Mouse (Mus musculus): ENCODE results near the gene Foxe1.

Foxe1 gene

DNA sequence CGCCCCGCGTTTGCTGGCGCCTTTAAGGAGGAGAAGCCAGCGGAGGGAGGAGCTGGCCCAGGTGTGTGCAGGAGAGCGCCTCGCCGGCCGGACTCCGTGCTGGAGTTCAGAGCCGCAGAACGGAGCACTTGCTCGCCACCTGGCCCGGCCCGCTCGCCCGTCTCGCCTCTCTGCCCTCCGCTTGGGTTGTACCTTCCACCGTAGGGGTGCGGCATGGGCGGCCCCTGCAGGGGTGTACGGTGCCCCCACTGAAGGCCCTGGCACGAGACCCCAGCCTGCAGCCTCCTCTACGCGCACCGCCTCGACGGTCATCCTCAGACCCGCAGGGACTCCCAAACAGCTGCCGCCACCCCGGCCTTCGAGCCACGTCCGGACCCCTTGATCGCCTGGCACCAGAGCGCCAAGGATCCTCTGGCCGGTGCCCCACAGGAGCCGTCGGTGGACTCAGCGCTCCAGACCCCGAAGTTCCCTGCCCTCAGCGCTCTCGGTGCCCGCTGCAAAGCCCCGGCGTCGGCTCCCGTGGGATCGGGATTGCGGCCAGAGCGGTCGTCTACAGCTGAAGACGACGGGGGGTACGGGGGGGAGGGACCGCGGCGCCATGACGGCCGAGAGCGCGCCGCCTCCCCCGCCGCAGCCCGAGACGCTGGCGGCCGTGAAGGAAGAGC is at the start of gene Foxe1:
TSS of gene Foxe1 (plus strand) at position 14 of the 665 bp plus-strand sequence.
- DNase-seq (ENCODE audit: low spot score), result no peak

DNA sequence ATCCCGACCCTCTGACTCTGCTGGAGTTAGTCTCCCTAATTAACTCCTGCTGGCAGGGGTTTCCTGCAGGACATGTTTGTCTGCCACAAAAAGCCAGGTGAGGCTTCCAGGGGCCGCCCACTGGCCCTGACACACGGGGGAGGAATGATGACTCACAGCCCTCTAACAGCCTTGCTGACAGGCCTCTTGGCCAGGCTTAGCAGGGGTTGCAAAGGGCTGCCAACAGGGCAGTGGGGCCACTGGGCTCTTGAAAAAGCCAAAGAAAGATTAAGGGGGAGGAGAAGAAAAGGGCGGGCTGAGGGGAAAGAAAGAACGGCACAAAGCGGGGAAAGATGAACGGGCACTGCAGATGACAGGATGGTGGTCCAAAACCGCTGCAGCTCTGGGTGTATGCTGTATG is 39.3 kb upstream of the Foxe1 start:
- peak; percentile 3 for DNase-seq (ENCODE audit: low spot score)

DNA sequence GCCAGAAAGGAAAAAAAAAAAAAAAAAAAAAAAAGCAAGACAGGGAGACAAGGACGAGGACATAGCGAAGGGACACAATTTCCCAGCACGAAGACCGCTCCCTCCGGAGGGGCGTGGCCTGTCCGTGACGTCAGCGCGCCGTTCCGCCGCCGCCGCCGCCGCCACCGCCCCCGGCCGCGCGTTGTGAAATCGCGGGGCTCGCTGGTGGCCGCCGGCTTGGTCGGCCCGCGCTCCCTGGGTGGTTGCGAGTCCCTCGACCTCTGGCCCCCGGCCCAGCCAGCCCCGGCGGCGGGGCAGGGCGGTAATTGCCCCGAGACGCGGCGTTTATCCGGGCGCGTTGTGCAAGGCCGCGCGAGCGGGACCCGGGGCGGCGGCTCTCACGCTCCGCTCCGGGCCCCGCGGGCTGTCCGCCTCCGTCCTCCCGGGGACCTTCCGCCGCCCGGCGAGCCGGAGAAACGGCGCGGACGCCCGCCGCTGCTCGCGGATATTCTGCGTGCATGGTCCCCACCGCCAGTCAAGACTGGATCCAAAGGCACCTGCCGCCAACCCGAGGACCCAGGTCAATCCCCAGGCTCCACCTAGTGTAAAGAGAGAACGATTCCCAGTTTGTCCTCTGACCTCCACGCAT is 38.5 kb upstream of the Foxe1 start:
- DNase-seq (ENCODE audit: low spot score), result peak; percentile 48

DNA sequence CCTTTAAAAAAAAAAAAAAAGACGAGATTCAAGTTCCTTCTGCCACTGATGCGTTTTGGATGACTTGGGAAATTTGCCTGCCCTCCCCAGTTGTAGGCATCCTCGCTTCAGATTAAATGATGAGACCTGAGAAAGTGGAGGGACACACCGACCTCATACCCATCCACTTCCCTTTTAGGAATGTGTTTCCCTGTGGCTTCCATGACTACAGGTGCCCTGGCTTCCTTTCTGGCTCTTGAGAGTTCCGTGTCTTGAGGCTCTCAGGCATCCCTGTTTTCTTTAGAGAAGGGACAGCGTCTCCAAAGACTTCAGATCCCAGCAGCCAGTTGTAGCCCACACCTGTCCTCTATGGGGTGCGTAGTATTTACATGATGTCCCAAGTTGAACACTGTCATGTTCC is 38.0 kb upstream of the Foxe1 start:
- no peak for DNase-seq (ENCODE audit: low spot score)

DNA sequence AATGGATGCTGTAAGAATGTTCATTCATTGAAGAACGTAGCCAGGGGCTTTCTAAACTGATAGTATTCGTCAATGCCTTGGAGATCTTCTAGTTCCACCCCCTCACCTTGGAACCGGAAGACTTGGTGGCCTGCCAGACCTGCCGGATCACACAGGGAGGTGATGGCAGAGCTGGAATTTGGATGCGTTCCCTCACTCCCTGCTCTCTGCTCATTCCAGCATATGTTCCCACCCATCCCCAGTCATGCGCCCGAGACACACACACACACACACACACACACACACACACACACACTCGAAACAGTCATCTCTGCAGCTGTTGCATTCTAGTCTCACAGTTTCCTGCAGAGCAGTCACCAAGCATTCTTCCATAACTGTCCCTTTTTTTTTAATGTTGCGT is 36.1 kb upstream of the Foxe1 start:
- DNase-seq (ENCODE audit: low spot score), result no peak

DNA sequence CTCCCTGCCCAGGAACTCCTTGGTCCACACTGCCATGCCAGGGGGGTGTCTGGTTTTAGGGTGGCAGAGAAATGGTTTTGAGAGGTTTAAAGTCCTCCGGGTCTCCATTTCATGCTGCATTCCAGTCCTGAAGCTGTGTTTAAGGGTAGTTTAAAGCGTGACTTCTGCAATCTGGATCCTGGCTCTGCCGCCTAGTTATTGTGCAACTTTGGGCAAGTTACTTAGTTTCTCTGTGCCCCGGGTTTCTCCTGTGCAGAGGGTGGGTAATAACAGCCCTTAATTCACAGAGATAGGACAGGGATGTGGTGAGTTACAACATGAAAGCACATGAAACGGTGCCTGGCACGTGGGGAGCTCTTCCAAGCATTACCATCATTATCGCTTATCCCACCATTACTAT is 35.5 kb upstream of the Foxe1 start:
- DNase-seq (ENCODE audit: low spot score), result no peak

DNA sequence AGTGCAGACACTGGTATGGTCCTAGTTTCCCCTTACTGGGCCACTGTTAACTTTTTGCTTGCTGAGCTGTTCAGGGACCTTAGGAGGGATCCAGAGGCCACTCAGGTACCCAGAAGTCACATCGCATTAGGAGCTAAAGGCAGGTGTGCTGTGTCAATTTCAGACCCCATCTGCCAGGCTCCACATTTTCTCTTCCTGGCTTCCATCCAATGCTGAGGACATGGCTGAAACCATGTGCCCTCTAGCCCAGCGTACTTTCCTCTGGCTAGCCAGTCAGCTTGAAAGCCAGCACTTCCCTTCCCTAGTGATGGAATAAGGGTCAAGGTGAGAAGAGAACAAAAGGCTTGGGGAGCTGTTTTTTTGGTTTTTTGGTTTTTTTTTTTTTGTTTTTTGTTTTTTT is 31.8 kb upstream of the Foxe1 start:
- no peak for DNase-seq (ENCODE audit: low spot score)

DNA sequence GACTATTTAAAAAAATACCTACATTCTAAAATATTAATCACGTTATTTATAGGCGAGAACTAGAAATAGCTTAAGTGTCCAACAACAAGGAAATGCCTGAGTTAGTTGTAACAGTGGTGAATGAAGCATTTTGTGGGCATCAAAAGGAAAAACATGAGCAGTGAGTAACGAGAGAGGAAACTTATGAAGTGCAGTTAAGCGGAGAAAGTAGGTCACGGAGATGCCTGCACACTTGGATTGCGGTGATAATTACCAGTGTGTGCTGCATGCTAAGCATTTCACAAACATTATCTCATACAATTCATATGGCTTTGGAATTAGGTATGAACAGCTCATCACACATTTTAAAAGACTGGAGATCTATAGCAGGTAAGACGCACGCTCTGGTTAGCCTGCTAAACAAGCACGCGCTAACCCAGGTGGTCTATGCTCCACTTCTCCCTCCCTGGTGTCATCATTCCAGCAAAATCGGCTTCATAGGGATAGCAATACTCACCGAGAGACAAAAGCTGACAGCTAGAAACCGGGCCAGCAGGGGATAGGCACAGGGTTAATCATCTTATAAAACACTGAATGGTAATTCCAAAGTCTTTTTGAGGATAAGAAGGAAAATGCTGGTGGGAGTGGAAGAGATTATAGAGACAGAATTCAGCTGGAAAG is 21.5 kb upstream of the Foxe1 start:
- no peak for DNase-seq (ENCODE audit: low spot score)

DNA sequence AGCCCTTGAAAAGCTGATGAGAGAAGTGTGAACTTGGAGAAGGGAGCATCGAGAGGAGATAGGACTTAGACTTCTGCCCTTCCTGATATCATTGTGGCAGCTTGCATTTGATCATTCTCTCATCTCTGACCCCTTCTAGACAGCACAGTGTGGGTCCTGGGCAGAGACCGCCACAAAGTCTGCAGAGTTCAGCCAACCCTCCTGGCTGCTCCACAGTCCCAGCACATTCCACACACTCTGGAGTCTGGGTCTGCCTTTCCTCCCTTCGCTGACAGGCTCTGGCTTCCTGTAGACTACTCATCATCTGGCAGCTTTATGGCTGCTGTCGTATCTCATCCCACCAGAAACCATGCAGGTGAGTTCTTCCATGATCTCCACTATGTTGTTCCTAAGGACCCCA is 20.7 kb upstream of the Foxe1 start:
- no peak for DNase-seq (ENCODE audit: low spot score)

DNA sequence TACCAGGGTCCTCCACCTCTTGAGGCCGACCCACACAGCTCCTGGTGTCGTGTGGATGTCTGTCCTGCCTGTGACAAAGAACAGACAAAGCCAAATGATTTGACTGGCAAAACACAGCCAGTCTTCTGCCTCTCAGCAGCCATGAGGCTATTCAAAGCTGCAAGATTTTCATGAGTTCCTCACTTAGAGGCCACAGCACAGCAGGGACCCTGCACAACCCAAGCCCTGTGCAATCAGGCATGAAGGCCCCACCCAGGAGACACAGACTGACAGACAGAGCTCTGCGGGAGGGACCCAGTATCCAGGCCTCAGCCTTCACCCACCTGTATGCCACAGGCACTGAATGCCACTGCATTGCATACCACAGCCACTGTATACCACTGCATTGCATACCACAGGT is 14.5 kb upstream of the Foxe1 start:
- DNase-seq (ENCODE audit: low spot score), result no peak

DNA sequence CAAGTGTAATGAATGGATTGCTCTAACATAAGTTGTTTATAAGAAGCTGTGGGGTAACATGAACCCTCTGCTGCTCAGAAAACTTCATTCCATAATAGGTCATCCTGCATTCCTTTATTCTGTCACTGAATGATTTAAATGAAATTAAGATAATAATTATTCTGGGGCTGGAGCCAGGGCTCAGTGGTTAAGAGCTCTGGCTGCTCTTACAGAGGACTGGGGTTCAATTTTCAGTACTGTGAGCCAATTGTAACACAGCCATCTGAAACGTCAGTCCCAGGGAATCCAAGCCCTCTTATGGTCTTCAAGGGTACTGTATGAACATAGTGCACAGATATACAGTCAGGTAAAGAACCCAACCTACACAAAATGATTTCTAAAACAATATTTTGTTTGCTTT is 7.6 kb upstream of the Foxe1 start:
- DNase-seq (ENCODE audit: low spot score), result no peak

DNA sequence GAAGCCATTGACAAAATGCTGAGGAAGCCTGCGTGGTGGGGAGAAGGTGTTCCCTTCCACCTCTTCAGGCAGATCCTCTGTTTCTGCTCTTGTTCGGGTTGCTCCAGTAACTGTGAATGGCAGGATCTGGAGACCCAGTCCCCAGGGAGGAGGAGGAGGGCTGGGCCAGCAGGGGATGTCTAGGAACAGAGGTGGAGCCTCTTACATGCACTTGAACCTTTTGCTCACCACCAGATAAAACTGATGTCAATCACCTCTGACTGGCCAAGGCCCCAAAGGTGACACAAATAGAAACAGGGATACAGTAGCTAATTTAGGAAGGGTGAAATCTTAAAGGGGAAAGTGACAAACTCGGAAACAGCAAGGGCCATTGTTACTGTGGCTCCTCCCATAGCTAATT is 5.4 kb upstream of the Foxe1 start:
- DNase-seq (ENCODE audit: low spot score), result no peak

DNA sequence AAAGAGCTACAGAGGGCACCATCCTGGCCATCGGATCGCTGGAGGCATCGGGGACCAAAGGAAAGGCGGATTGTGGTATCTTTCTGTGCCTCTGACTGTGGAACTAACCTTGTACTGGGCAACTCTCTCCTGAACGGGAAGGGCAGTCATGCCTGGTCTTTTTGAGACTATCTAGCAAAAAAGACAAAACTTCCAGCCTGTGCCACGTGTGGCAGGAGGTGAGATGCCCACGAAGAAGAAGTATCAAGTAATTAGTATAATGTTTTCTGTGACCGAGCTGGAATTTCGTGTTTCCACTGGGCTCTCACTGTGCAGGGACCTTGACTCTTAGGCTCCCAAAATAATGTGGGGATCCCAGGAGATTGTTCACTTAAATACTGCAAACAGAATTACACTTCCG is 4.4 kb upstream of the Foxe1 start:
- no peak for DNase-seq (ENCODE audit: low spot score)

DNA sequence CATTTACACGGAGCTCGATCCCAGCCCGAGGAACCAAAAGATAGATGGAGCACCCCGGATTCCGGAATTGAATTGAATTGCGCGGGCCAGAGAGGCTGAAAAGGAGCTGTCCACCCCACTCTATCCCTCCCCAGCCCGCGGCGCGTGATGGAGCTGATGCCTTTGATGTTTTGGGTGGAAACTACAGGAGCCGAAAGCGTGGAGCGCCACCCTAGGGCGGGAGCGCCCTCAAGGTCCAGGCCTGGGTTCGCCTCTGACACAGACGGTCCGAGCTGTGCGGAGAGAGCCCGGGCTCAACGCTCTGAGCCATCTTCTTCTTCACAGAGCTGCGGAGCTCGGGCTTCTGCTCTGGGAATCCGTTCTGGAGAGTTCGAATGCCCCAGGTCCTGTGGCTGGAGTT is 3.8 kb upstream of the Foxe1 start:
- DNase-seq (ENCODE audit: low spot score), result no peak

DNA sequence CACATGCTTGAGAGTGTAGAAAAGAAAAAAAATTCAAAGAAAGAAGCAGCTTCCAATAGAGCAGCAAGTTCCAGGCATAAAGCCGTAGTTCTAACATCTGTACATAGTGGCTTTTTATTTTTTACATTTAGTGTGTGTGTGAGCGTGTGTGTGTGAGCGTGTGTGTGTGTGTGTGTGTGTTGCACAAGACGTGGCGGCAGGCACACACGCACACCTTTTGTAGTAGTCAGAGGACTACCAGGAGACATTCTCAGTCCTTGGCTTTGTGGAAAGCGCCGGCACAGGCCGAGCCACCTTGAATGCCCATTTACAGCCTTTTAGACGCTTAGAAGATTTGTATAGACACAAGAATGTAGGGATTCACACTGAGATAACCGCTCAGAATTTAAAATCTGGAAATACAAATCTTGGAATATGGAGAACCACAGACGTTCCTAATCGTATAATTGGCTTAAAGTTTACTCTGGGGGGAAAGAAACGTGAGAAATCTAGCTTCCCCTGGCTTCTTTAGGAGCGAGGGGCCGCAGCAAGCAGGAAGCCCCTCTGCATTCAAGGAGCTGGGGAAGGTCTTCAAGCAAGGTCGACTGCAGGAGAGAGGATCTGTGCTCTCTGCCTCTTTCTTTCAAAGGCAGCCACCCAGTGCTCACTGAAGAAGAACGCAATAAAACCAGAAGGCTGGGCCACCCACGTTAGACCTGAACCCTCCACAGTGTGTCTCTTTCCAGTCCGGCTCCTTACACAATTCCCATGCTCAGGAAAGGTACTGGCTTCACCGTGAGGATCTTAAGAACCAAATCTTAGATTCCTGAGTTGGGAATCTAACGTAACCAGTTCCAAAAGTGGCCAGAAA is 1.4 kb upstream of the Foxe1 start:
- no peak for DNase-seq (ENCODE audit: low spot score)

DNA sequence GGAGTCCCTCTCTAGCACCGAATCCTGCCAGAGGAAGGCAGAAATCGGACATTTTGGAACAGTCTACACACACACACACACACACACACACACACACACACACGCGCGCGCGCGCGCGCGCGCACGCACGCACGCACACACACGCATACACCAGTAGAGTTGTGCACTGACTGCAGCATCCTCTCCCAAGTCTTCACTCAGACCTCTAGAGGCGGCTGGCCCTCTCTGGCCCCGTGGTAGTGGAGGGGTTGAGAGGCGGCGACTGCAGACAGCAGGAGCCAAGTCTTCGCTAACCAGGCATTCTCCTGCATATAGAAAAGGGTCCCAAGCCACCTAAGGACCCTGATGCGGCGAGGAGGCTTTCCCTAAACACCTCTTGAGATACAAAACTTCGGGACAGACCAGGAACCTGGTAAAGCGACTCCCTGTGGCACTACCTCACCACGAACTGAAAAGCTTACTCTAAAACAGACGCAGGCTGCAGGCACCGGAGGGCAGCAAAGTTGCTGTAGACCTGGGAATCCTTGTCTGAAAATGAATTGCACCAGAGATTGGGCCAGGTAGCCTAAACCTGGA is 610 bp upstream of the Foxe1 start:
- no peak for DNase-seq (ENCODE audit: low spot score)

DNA sequence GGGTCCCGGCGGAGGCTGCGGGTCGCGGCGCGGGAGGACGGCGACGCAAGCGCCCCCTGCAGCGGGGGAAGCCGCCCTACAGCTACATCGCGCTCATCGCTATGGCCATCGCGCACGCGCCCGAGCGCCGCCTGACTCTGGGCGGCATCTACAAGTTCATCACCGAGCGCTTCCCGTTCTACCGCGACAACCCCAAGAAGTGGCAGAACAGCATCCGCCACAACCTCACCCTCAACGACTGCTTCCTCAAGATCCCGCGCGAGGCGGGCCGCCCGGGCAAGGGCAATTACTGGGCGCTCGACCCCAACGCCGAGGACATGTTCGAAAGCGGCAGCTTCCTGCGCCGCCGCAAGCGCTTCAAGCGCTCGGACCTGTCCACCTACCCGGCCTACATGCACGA is 879 bp downstream of the Foxe1 start:
- DNase-seq (ENCODE audit: low spot score), result peak; percentile 5

DNA sequence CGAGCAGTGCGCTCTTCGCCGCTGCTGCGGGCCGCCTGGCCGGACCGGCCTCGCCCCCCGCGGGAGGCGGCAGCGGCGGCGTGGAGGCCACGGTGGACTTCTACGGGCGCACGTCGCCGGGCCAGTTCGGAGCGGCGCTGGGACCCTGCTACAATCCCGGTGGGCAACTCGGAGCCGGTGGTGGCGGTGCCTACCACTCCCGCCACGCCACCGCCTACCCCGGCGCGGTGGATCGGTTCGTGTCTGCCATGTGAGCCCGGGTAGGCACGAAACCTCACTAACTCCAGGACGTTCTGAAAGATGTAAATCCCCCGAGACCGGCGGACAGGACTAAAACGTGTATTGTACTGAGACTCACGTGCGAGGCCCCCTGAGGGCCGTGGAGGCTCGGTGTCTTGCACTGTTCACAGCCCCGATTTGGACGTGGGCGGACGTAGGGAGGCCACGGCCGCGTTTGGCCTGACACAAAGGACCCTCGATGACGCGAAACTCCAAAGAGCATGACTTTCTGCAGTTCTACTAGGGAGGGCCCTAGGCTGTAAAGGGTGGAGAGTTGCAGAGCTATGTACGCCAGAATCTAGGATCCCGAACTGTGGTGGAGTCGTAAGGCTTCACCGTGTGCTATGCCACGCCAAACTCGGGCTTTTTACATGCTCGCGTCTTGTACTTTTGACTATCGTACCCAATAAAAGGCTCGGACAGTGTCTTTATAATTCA is 1.8 kb downstream of the Foxe1 start:
- DNase-seq (ENCODE audit: low spot score), result no peak

DNA sequence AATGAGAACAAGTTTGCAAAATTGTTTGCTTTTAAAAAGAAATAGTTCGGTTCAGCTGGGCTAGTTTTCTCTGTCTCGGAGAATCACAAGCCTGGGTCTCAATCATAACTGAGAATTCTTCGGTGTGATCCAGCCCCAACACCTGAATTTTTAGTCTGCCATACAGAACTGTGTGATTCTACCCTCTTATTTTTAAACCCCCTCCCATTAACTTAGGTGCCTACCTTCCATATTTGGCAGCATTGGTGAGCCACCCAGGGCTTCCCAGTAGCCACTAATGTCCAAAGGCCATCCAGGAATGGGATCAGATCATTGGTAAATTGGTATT is 2.3 kb downstream of the Foxe1 start:
- no peak for DNase-seq (ENCODE audit: low spot score)

DNA sequence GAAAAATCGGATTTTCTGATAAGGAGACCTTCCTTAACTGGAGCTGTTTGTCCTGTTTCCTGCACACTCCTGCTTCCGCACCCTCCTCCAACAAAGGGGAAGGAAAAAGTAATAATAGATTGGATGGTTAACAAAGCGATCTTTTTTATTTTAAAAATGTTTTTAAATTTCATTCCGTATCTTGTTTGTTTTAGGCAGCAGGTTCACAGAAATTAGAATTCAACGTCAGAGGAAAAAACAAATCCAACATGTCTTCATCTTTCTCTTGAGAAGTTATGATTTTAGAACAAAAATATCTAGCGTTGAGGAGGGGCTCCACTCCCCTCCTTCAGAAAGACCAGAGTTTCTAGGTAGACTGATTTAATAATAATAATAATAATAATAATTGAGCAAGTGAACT is 2.8 kb downstream of the Foxe1 start:
- DNase-seq (ENCODE audit: low spot score), result no peak

DNA sequence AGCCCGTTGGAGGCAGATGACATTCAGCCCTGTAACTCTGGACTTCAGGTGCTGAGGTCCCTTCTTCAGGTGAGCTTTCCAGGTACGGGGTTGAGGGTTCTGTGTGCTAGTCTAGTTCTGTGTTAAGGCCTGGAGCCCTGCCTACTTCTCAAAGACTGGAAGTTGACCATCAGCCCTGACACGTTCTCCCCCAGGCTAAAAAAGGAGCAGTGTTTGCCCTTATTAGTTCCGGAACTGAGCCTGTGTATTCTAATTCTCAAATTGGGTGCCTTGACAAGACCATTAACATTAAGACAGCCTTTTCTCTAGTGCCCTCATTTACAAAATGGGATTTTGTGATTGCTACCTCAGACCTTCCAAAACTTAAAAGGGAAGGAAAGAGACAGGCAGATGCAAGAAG is 3.7 kb downstream of the Foxe1 start:
- DNase-seq (ENCODE audit: low spot score), result no peak
